Comparison of ENCODE assay signal across 14 mouse cellular contexts in the genomic region with DNA sequence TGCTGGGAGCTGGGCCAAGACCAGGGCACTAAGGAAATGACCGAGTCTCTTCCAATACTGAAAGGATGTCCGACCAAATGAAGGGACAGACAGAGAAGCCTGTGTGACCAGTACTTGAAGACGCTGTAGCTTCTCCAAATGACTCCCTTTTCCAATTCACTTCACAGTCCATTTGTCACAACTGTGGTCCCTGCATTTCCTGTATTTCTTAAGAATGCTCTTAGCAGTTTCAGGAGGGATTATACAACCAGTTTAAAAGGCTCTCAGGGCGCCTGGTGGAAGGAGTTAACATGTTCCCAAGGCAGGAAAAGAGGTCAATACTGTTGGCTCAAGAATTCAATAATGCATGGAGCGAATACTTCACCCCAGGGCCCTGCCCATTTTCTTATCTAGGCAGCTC. TPM values are rescaled to one million over a fixed set of nuclear protein-coding genes. Genes with fewer than 3 reads are reported as not detected.
A peak's percentile ranks its signal among the peaks of the same experiment; 100 is the strongest.
DNase-seq lines count a peak whose midpoint lies in the region; ATAC-seq lines count a peak whose summit lies in the region.
"Had no signal": no experiment of that assay in that cellular context is flagged by ENCODE, and none has a peak within 500 bp of the region (broad histone marks: within the 10 kb centered on the region; RNA-seq: fewer than 3 reads in every experiment).

No protein-coding gene starts in this region.

- peaks cover 46% of the 10 kb centered on the region for H3K4me1 ChIP-seq in heart, embryonic 13.5 days
- peaks cover 64% of the 10 kb centered on the region for H3K4me1 ChIP-seq in liver, embryonic 11.5 days (replicated peaks; ENCODE audit: control insufficient read depth, insufficient read depth, low read length)

- H3K27ac ChIP-seq in heart, embryonic 13.5 days (replicated peaks) = no peak overlapping the region
- peak overlapping the region; percentile 85 for H3K27ac ChIP-seq in liver, embryonic 11.5 days (ENCODE audit: low read depth, low read length)

- peaks cover 78% of the 10 kb centered on the region for H3K27me3 ChIP-seq in heart, embryonic 13.5 days (replicated peaks)
- H3K27me3 ChIP-seq in liver, embryonic 11.5 days (replicated peaks; ENCODE audit: control insufficient read depth, insufficient read depth, low read length) = peaks cover 21% of the 10 kb centered on the region

- no peak overlapping the region for H3K9ac ChIP-seq in heart, embryonic 13.5 days
- H3K9ac ChIP-seq in liver, embryonic 11.5 days (ENCODE audit: low read depth, low read length) = peak overlapping the region; percentile 39; the same call in 1 of the 2 replicates

- 48% methylated on average over 5 of the region's 5 CpGs for WGBS in heart, embryonic 13.5 days
- WGBS in liver, embryonic 11.5 days = 60% methylated on average over 5 of the region's 5 CpGs

- peak overlapping the region; percentile 6; the same call in 1 of the 2 replicates for H3K4me3 ChIP-seq in heart, embryonic 13.5 days
- no peak overlapping the region for H3K4me3 ChIP-seq in liver, embryonic 11.5 days (ENCODE audit: low read depth, low read length)

- H3K36me3 ChIP-seq in heart, embryonic 13.5 days = no peaks in the 10 kb centered on the region
- no peaks in the 10 kb centered on the region for H3K36me3 ChIP-seq in liver, embryonic 11.5 days (ENCODE audit: control insufficient read depth, insufficient read depth, low read length)

- intact Hi-C loops in heart, postnatal 36 days (cut with DNase I) = no loop called here

- DNase-seq in heart, postnatal 36 days = no peak
- no peak for DNase-seq in liver, embryonic 11.5 days (ENCODE audit: low spot score)
- DNase-seq in liver = no peak
- peak; percentile 26 for DNase-seq in retina, embryonic 14.5 days (ENCODE audit: low spot score)
- no peak for DNase-seq in layer of hippocampus, postnatal 10 days (ENCODE audit: low spot score in 2 of 2)
- DNase-seq in thymus, adult 18-20 months = no peak
- DNase-seq: adrenal gland, postnatal 10 days; cerebellum, postnatal 10 days; heart, adult 18-20 months; midbrain, embryonic 14.5 days; right cerebral cortex, postnatal 4 days had no signal

- ATAC-seq in heart, embryonic 13.5 days (ENCODE audit: extremely low read depth, insufficient number of reproducible peaks, low FRiP score, low TSS enrichment) = no peak
- ATAC-seq in liver, embryonic 11.5 days (replicated peaks; ENCODE audit: low FRiP score) = no peak
- peak; percentile 55 for ATAC-seq in granulocyte monocyte progenitor cell, adult 5-6 weeks (replicated peaks; ENCODE audit: poor library complexity, severe bottlenecking)
- ATAC-seq: inflammation-experienced regulatory T-cells, adult 6 months had no signal

- peak overlapping the region; percentile 40 for H3K4me2 ChIP-seq in heart, embryonic 13.5 days
- H3K4me2 ChIP-seq in liver, embryonic 11.5 days = peak overlapping the region; percentile 11

- H3K9me3 ChIP-seq in heart, embryonic 13.5 days = no peaks in the 10 kb centered on the region
- H3K9me3 ChIP-seq in liver, embryonic 11.5 days (ENCODE audit: control insufficient read depth, low read length) = no peaks in the 10 kb centered on the region

RNA-seq across cellular contexts. Expression of a gene that starts 7.3 kb away (rescaled TPM):
- 1.7 and 2.2 TPM in 2 replicates for polyA plus RNA-seq in heart, embryonic 13.5 days (2015; fragmentation: Nextera tagmentation; extraction: Ambion mirVana)
- under 1 TPM; 0.58 to 0.87 TPM for total RNA-seq in heart, postnatal 36 days (2021)
- polyA plus RNA-seq in liver, embryonic 11.5 days (2014; fragmentation: Nextera tagmentation; extraction: Ambion mirVana) = 7.6 and 11.6 TPM in 2 replicates
- not detected in 2 replicates for total RNA-seq in granulocyte monocyte progenitor cell, adult 5-6 weeks (2014; fragmentation: Nextera tagmentation)
- total RNA-seq in granulocyte monocyte progenitor cell, adult 5-6 weeks (2017) = 0.30 TPM in 1 of 2 replicates, not detected in the other
- 1 to 10 TPM; 2.0 to 2.3 TPM for total RNA-seq in layer of hippocampus, postnatal 10 days (2021)
